Comparison of ENCODE assay signal across 12 mouse cellular contexts in genomic region chr9:123243988-123244387, GRCm38 (mm10). TPM values are rescaled to one million over a fixed set of nuclear protein-coding genes. Genes with fewer than 3 reads are reported as not detected.
DNase-seq lines count a peak whose midpoint lies in the region; ATAC-seq lines count a peak whose summit lies in the region.
"Had no signal": no experiment of that assay in that cellular context is flagged by ENCODE, and none has a peak within 500 bp of the region (broad histone marks: within the 10 kb centered on the region; RNA-seq: fewer than 3 reads in every experiment).

No protein-coding gene starts in this region.

- no peaks in the 10 kb centered on the region for H3K27me3 ChIP-seq in heart, embryonic 10.5 days (ENCODE audit: insufficient read depth, poor library complexity, severe bottlenecking)
- H3K27me3 ChIP-seq in heart, embryonic 12.5 days (replicated peaks): no peaks in the 10 kb centered on the region
- H3K27me3 ChIP-seq in midbrain, embryonic 16.5 days (ENCODE audit: control insufficient read depth, insufficient read depth, low read depth, low read length): no peaks in the 10 kb centered on the region
- H3K27me3 ChIP-seq: heart, embryonic 15.5 days had no signal

- no peak overlapping the region for H3K4me2 ChIP-seq in heart, embryonic 12.5 days
- no peak overlapping the region for H3K4me2 ChIP-seq in midbrain, embryonic 16.5 days (ENCODE audit: low read length)
- H3K4me2 ChIP-seq: heart, embryonic 15.5 days had no signal

- DNase-seq in heart, embryonic 10.5 days (ENCODE audit: low spot score): peak; percentile 64
- DNase-seq in Muller cell, postnatal 12 days (ENCODE audit: inconsistent ontology term): peak; percentile 78
- peak; percentile 83 for DNase-seq in fibroblast of lung, adult 2 months (ENCODE audit: low read depth)
- DNase-seq in right cerebral cortex, postnatal 10 days (ENCODE audit: low spot score in 2 of 2): peak; percentile 44 to 61
- DNase-seq in lung, adult 18-20 months: no peak
- DNase-seq in urinary bladder, postnatal 10 days (ENCODE audit: low spot score): no peak
- DNase-seq: cerebellum, adult 9-11 months; gastrocnemius, adult 2 months had no signal

- no peaks in the 10 kb centered on the region for H3K36me3 ChIP-seq in heart, embryonic 10.5 days
- H3K36me3 ChIP-seq in heart, embryonic 12.5 days: no peaks in the 10 kb centered on the region
- H3K36me3 ChIP-seq in midbrain, embryonic 16.5 days (ENCODE audit: control insufficient read depth, insufficient read depth, low read length): no peaks in the 10 kb centered on the region
- H3K36me3 ChIP-seq: heart, embryonic 15.5 days had no signal

- 56% methylated on average over 10 of the region's 10 CpGs for WGBS in heart, embryonic 10.5 days
- WGBS in heart, embryonic 12.5 days: 51% methylated on average over 10 of the region's 10 CpGs
- 58% methylated on average over 10 of the region's 10 CpGs for WGBS in midbrain, embryonic 16.5 days

- H3K4me1 ChIP-seq in heart, embryonic 10.5 days: no peaks in the 10 kb centered on the region
- H3K4me1 ChIP-seq in heart, embryonic 12.5 days (replicated peaks): no peaks in the 10 kb centered on the region
- H3K4me1 ChIP-seq in midbrain, embryonic 16.5 days (ENCODE audit: control insufficient read depth, insufficient read depth, low read length): no peaks in the 10 kb centered on the region
- H3K4me1 ChIP-seq: heart, embryonic 15.5 days had no signal

- ATAC-seq in heart, embryonic 12.5 days (ENCODE audit: insufficient number of reproducible peaks, low FRiP score): no peak
- ATAC-seq in midbrain, embryonic 16.5 days: no peak

- no peaks in the 10 kb centered on the region for H3K9me3 ChIP-seq in heart, embryonic 10.5 days
- H3K9me3 ChIP-seq in heart, embryonic 12.5 days (replicated peaks): no peaks in the 10 kb centered on the region
- H3K9me3 ChIP-seq in midbrain, embryonic 16.5 days (replicated peaks; ENCODE audit: control insufficient read depth, low read length, poor library complexity, severe bottlenecking): no peaks in the 10 kb centered on the region
- H3K9me3 ChIP-seq: heart, embryonic 15.5 days had no signal

- no peak overlapping the region for H3K9ac ChIP-seq in heart, embryonic 12.5 days
- H3K9ac ChIP-seq in midbrain, embryonic 16.5 days (ENCODE audit: low read depth, low read length): no peak overlapping the region
- H3K9ac ChIP-seq: heart, embryonic 15.5 days; liver, embryonic 14.5 days had no signal

- no peak overlapping the region for H3K27ac ChIP-seq in heart, embryonic 10.5 days
- no peak overlapping the region for H3K27ac ChIP-seq in heart, embryonic 12.5 days (ENCODE audit: poor library complexity, severe bottlenecking)
- no peak overlapping the region for H3K27ac ChIP-seq in midbrain, embryonic 16.5 days (ENCODE audit: low read length)
- H3K27ac ChIP-seq: gastrocnemius, adult 2 months; heart, embryonic 15.5 days; liver, embryonic 14.5 days had no signal

- H3K4me3 ChIP-seq in heart, embryonic 10.5 days: no peak overlapping the region
- no peak overlapping the region for H3K4me3 ChIP-seq in heart, embryonic 12.5 days
- H3K4me3 ChIP-seq in midbrain, embryonic 16.5 days (ENCODE audit: low read depth, low read length): no peak overlapping the region
- H3K4me3 ChIP-seq: gastrocnemius, adult 2 months; heart, embryonic 15.5 days had no signal

RNA-seq across cellular contexts. Expression of gene Tmem158, which starts 16.6 kb away (rescaled TPM):
- polyA plus RNA-seq in heart, embryonic 10.5 days (2016; fragmentation: Nextera tagmentation; extraction: Ambion mirVana): 2.2 and 7.1 TPM in 2 replicates
- polyA plus RNA-seq in heart, embryonic 12.5 days (2016; fragmentation: Nextera tagmentation; extraction: Ambion mirVana): 5.1 and 8.1 TPM in 2 replicates
- 30.1 and 35.8 TPM in 2 replicates for polyA plus RNA-seq in midbrain, embryonic 16.5 days (2015; fragmentation: Nextera tagmentation; extraction: Ambion mirVana)

RNA-seq across cellular contexts. Expression of gene Cdcp1, which starts 28.1 kb away (rescaled TPM):
- 0.74 and 3.0 TPM in 2 replicates for polyA plus RNA-seq in heart, embryonic 10.5 days (2016; fragmentation: Nextera tagmentation; extraction: Ambion mirVana)
- 0.09 and 0.18 TPM in 2 replicates for polyA plus RNA-seq in heart, embryonic 12.5 days (2016; fragmentation: Nextera tagmentation; extraction: Ambion mirVana)
- polyA plus RNA-seq in midbrain, embryonic 16.5 days (2015; fragmentation: Nextera tagmentation; extraction: Ambion mirVana): 0.07 and 0.19 TPM in 2 replicates

Comparison
In these comparisons a context has a peak if more than half of its experiments do, and no peak if none do; other contexts are left out.
1. DNase-seq: peak in heart, embryonic 10.5 days (single experiment), Muller cell, postnatal 12 days (single experiment), fibroblast of lung, adult 2 months (single experiment) and right cerebral cortex, postnatal 10 days (2 of 2); none in lung, adult 18-20 months (0 of 2) and urinary bladder, postnatal 10 days (single experiment).